Mouse (Mus musculus) forebrain, embryonic 16.5 days (tissue): ENCODE data around the gene Gm20388. TPM values are rescaled to one million over a fixed set of nuclear protein-coding genes. Genes with fewer than 3 reads are reported as not detected.

Experiments used
- ATAC-seq: fragments of 200-750 bp; cut with Nextera tagmentation; 2 replicates; pipeline ENCODE4 v1.8.0; 2017; ENCODE audit warnings: mild to moderate bottlenecking, moderate library complexity
- H3K27ac ChIP-seq: fragments of 300-500 bp; sonication (generic); 2 replicates; pipeline ENCODE4 v1.5.1; 2014; ENCODE audit warnings: low read length, control low read depth
- H3K27me3 ChIP-seq: fragments of 300-500 bp; sonication (generic); replicated peaks from 2 replicates; pipeline ENCODE4 v1.6.1; 2014; ENCODE audit warnings: low read length; ENCODE audit not compliant: control insufficient read depth, insufficient read depth
- H3K36me3 ChIP-seq: fragments of 300-500 bp; sonication (generic); 2 replicates; pipeline ENCODE4 v1.6.1; 2014; ENCODE audit not compliant: control insufficient read depth, insufficient read depth
- H3K4me1 ChIP-seq: fragments of 300-500 bp; sonication (generic); replicated peaks from 2 replicates; pipeline ENCODE4 v1.6.1; 2014; ENCODE audit warnings: low read length; ENCODE audit not compliant: control insufficient read depth, insufficient read depth
- H3K4me2 ChIP-seq: fragments of 300-500 bp; sonication (generic); 2 replicates; pipeline ENCODE4 v1.6.1; 2014; ENCODE audit warnings: mild to moderate bottlenecking, low read length, control low read depth
- H3K4me3 ChIP-seq: fragments of 300-500 bp; sonication (generic); replicated peaks from 2 replicates; pipeline ENCODE4 v1.5.1; 2014; ENCODE audit warnings: mild to moderate bottlenecking, low read length, control low read depth
- H3K9ac ChIP-seq: fragments of 300-500 bp; sonication (generic); replicated peaks from 2 replicates; pipeline ENCODE4 v1.6.1; 2014; ENCODE audit warnings: low read depth, low read length, control low read depth
- H3K9me3 ChIP-seq: fragments of 300-500 bp; sonication (generic); 2 replicates; pipeline ENCODE4 v1.6.1; 2016; ENCODE audit warnings: low read length; ENCODE audit not compliant: control insufficient read depth
- WGBS: fragments of 180-500 bp; shearing (Covaris S2); extraction: QIAGEN DNeasy Blood & Tissue Kit; methylation state at CpG from one replicate; pipeline ENCODE4 v1.1.7; 2014; 5-methylcytosine and 5-hydroxymethylcytosine counted together
- polyA plus RNA-seq: library from polyadenylated mRNA; unstranded; fragments of >200 nt; fragmentation: Nextera tagmentation; extraction: Ambion mirVana; gene quantifications from 2 replicates; pipeline ENCODE4 v1.2.1, GENCODE M21; 2015

Gm20388 gene
- polyA plus RNA-seq, 1 experiment from 2014 or later = 4.7 TPM

DNA sequence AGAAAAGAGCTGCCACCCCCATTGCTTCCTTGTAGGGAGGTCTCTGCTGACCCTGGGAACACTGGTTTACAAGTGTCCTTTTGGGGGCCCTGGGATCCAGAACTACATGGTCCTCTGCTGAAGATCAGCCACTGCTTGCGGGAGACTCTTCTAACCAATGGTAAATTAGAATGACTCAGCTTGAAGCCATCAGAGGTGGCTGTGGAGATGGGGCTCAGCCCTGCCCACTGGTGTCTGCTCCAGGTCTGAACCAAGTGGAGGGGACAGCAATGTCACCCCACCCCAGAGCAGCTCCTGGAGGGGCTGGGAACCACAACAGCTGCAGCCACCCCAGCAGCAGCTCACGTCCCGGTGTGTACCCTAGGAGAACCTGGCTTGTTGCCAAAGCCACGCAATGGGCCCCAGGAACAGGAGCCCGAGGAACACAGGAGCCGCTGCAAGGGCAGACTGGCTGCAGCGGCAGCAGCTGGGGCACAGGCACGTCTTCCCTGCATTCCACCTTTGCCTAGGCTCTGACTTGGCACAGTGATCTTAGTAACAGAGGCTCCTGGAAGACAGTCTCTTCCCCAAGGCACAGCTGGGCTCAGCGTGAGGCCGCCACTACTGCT lies 1961.3 kb downstream of the Gm20388 start:
- 0 out of 2 replicates have a peak overlapping the region, but pooled peaks have one; percentile 22 for H3K9ac ChIP-seq
- H3K4me1 ChIP-seq = no peaks in the 10 kb centered on the region; the same call in 1 of the 2 replicates
- H3K4me2 ChIP-seq = no peak overlapping the region
- no peaks in the 10 kb centered on the region for H3K36me3 ChIP-seq
- H3K27ac ChIP-seq = no peak overlapping the region
- 18% methylated on average over 10 of the region's 10 CpGs for WGBS
- no peak for ATAC-seq
- H3K27me3 ChIP-seq = no peaks in the 10 kb centered on the region
- H3K9me3 ChIP-seq = no peaks in the 10 kb centered on the region
- no peak overlapping the region for H3K4me3 ChIP-seq

GRCm38 (mm10) chr8:121874031-121874430 lies 1963.4 kb downstream of the Gm20388 start:
- H3K9me3 ChIP-seq = no peaks in the 10 kb centered on the region
- H3K36me3 ChIP-seq = no peaks in the 10 kb centered on the region
- H3K27me3 ChIP-seq = no peaks in the 10 kb centered on the region
- 71% methylated on average over 9 of the region's 9 CpGs for WGBS
- no peak overlapping the region for H3K4me2 ChIP-seq
- H3K4me1 ChIP-seq = no peaks in the 10 kb centered on the region; the same call in 1 of the 2 replicates
- no peak overlapping the region for H3K27ac ChIP-seq
- H3K4me3 ChIP-seq = no peak overlapping the region
- ATAC-seq = no peak
- H3K9ac ChIP-seq = no peak overlapping the region

DNA sequence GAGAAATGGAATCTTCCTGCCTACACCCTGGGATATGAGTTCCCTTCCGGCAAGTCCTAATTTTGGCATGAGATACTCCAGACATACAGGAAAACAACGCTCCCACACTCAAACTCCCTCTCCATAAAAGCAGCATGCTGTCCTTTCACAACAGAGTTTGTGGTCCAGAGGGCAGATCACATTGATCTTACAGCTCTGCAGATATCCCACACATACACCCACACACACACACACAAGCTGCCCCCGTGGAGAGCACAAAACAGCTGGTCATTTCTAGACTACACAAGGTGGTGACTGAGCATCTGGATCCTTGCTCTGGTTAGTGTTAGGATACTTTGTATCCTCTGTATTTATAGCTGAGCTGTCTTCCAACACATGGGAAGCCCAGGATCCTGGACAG lies 1964.4 kb downstream of the Gm20388 start:
- no peaks in the 10 kb centered on the region for H3K9me3 ChIP-seq
- H3K4me2 ChIP-seq = no peak overlapping the region
- H3K36me3 ChIP-seq = no peaks in the 10 kb centered on the region
- no peak for ATAC-seq
- no peak overlapping the region for H3K27ac ChIP-seq
- no peak overlapping the region for H3K4me3 ChIP-seq
- H3K9ac ChIP-seq = no peak overlapping the region
- no peaks in the 10 kb centered on the region; the same call in 1 of the 2 replicates for H3K4me1 ChIP-seq
- H3K27me3 ChIP-seq = no peaks in the 10 kb centered on the region
- WGBS = 87% methylated on average over 3 of the region's 3 CpGs

DNA sequence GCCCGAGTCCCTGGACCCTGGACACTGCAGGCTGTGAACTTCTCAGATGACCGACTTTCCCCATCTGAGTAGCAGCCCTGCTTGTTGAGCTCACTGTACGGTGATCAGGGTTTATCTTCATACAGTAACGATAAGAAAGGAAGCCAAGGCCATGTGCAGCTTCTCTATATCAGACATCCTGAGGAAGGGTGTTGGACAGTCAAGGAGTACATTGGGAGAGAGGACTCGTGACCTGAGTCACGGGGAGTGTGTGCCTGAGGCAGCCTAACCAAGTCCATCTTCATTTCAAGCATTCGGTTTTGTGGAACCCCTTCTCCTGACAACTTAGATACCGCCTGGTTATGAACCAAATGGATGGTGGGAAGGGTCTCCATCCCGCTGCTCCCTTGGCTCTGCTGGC lies 1964.9 kb downstream of the Gm20388 start:
- Histone ChIP-seq H3K9me3 (no peaks in the 10 kb centered on the region), H3K9ac (no peak overlapping the region), H3K36me3 (no peaks in the 10 kb centered on the region), H3K27ac (no peak overlapping the region), H3K27me3 (no peaks in the 10 kb centered on the region), H3K4me2 (no peak overlapping the region), H3K4me1 (no peaks in the 10 kb centered on the region; the same call in 1 of the 2 replicates), H3K4me3 (no peak overlapping the region)
- ATAC-seq = no peak
- 87% methylated on average over 9 of the region's 9 CpGs for WGBS

- Histone ChIP-seq H3K4me3 (no peak overlapping the region), H3K36me3 (no peaks in the 10 kb centered on the region), H3K27me3 (no peaks in the 10 kb centered on the region), H3K27ac (no peak overlapping the region), H3K9me3 (no peaks in the 10 kb centered on the region), H3K4me2 (no peak overlapping the region), H3K4me1 (no peaks in the 10 kb centered on the region; the same call in 1 of the 2 replicates), H3K9ac (no peak overlapping the region)
- 77% methylated on average over 5 of the region's 5 CpGs for WGBS
- no peak for ATAC-seq
Observed at GRCm38 (mm10) chr8:121877212-121877611, 1966.6 kb downstream of the Gm20388 start.

DNA sequence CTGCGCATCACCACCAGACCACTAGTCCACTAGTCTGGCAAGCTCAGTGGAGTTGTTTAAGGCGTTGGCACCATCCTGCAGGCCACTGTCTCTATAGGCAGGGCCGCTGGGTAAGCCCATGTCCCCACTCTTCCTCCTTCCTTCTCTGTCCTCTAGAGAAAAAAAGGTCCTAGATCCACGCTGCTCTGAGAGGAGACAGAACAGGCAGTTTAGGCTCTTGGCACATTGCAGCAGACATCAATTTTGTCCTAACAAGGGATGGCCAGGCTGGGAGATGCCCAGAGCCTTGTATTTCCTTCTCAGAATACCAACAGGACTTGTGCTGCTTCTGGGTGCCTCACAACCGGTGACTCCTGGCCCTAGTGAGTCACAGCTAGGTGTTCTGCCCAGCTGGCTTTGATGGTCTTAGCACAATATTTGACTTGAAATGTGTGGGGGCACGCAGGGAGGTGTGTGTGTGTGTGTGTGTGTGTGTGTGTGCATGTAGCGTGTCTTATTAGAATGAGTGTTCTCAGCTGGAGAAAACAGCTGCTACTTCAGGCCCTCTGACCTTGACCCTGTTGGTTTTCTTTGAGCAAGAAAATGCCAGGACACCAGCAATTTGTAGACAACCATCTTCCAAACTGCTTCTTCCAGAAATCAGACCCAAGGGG lies 1967.3 kb downstream of the Gm20388 start:
- Histone ChIP-seq H3K36me3 (no peaks in the 10 kb centered on the region; the same call in 1 of the 2 replicates), H3K4me1 (no peaks in the 10 kb centered on the region), H3K27me3 (no peaks in the 10 kb centered on the region), H3K27ac (no peak overlapping the region), H3K9me3 (no peaks in the 10 kb centered on the region), H3K9ac (no peak overlapping the region), H3K4me2 (no peak overlapping the region), H3K4me3 (no peak overlapping the region)
- ATAC-seq = no peak
- 88% methylated on average over 7 of the region's 7 CpGs for WGBS

GRCm38 (mm10) chr8:121879712-121880111 lies 1969.1 kb downstream of the Gm20388 start:
- no peaks in the 10 kb centered on the region; the same call in 1 of the 2 replicates for H3K36me3 ChIP-seq
- no peak for ATAC-seq

GRCm38 (mm10) chr8:121880818-121881217 lies 1970.2 kb downstream of the Gm20388 start:
- ATAC-seq = no peak
- no peak overlapping the region for H3K9ac ChIP-seq
- H3K36me3 ChIP-seq = peaks cover 4% of the 10 kb centered on the region; the same call in 1 of the 2 replicates
- H3K27ac ChIP-seq = no peak overlapping the region
- WGBS = 62% methylated on average over 1 of the region's 1 CpGs
- no peak overlapping the region for H3K4me3 ChIP-seq
- no peaks in the 10 kb centered on the region for H3K27me3 ChIP-seq
- no peak overlapping the region for H3K4me2 ChIP-seq
- no peaks in the 10 kb centered on the region for H3K4me1 ChIP-seq
- no peaks in the 10 kb centered on the region for H3K9me3 ChIP-seq

More at GRCm38 (mm10) chr8:121879712-121880111, 1969.1 kb downstream of the Gm20388 start:
- Histone ChIP-seq H3K4me1 (no peaks in the 10 kb centered on the region), H3K27ac (no peak overlapping the region), H3K9ac (no peak overlapping the region), H3K27me3 (no peaks in the 10 kb centered on the region), H3K4me2 (no peak overlapping the region), H3K9me3 (no peaks in the 10 kb centered on the region), H3K4me3 (no peak overlapping the region)
- 84% methylated on average over 3 of the region's 3 CpGs for WGBS

- Histone ChIP-seq H3K9me3 (no peaks in the 10 kb centered on the region), H3K4me1 (no peaks in the 10 kb centered on the region)
- ATAC-seq = no peak
Observed at GRCm38 (mm10) chr8:121881921-121882320, 1971.3 kb downstream of the Gm20388 start.

More at GRCm38 (mm10) chr8:121881921-121882320, 1971.3 kb downstream of the Gm20388 start:
- H3K9ac ChIP-seq = no peak overlapping the region
- 90% methylated on average over 5 of the region's 5 CpGs for WGBS
- no peak overlapping the region for H3K27ac ChIP-seq
- peaks cover 6% of the 10 kb centered on the region; the same call in 1 of the 2 replicates for H3K36me3 ChIP-seq
- no peak overlapping the region for H3K4me2 ChIP-seq
- no peak overlapping the region for H3K4me3 ChIP-seq
- no peaks in the 10 kb centered on the region for H3K27me3 ChIP-seq
